Mouse (Mus musculus): ENCODE measurements around the gene Uxs1.

DNA sequence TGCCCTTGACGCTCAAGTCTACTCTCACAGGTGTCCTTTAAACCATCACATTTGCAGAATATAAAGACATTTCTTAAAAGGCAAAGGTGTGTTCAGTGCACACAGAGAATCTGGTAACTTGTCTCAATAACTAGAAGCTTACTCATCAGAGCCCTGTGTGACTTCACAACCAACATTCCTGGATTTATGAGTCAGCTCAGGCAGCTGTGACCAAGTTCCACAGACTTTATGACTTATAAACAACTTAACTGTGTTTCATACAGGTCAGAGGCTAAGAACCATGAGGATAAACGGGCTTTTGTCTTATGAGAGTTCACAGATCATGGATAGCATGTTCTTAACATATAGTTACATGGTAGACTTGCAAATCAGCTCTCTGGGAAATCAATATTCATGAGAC, 8.5 kb downstream of the Uxs1 start:
- TF ChIP-seq POLR2A (IDR thresholded peaks at IDR 0.05; ENCODE audit: borderline replicate concordance, insufficient read depth, low read length) (no peak), CTCF (IDR thresholded peaks at IDR 0.05; ENCODE audit: borderline replicate concordance, insufficient read depth, low read depth, low read length) (no peak)
